Mouse (Mus musculus): ENCODE data around the gene Lima1. TPM values are rescaled to one million over a fixed set of nuclear protein-coding genes. Genes with fewer than 3 reads are reported as not detected.

Lima1 gene
- polyA plus RNA-seq, 1 experiment from 2014 or later = 37.5 TPM

DNA sequence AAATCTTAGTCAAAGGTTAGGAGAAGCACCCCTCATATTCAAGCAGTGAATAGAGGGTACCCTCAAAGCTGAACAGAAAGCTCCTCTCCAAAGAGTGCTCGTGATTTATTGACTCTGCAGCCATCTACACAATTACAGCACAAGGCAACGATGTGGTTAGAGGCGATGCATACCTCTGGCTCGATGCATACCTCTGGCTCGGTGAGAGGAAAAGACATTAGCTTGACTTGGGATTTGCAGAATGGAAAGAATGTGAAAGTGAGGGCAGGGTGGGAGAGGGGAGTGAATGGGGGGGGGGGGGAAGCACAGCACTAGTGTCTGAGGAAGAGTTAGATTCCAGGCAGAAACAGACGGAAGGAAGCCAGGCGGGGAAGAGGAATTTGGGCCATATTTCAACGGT, 27.3 kb downstream of the Lima1 start:
- H3K27ac ChIP-seq = no peak overlapping the region
- H3K4me2 ChIP-seq = no peak overlapping the region
- no peak for ATAC-seq
- no peak overlapping the region for H3K4me3 ChIP-seq
- H3K27me3 ChIP-seq = no peaks in the 10 kb centered on the region; the same call in 1 of the 2 replicates
- H3K36me3 ChIP-seq (ENCODE audit: poor library complexity, severe bottlenecking) = no peaks in the 10 kb centered on the region; the same call in 1 of the 2 replicates
- H3K9me3 ChIP-seq (replicated peaks) = no peaks in the 10 kb centered on the region
- no peak overlapping the region for H3K9ac ChIP-seq
- peaks cover 12% of the 10 kb centered on the region for H3K4me1 ChIP-seq
- WGBS = 81% methylated on average over 8 of the region's 8 CpGs

GRCm38 (mm10) chr15:99847207-99847881, 27.9 kb downstream of the Lima1 start:
- no peak for ATAC-seq
- peaks cover 12% of the 10 kb centered on the region for H3K4me1 ChIP-seq
- no peak overlapping the region for H3K4me2 ChIP-seq
- WGBS = 69% methylated on average over 13 of the region's 13 CpGs
- no peak overlapping the region for H3K4me3 ChIP-seq
- no peaks in the 10 kb centered on the region; the same call in 1 of the 2 replicates for H3K27me3 ChIP-seq
- H3K27ac ChIP-seq = no peak overlapping the region
- H3K9ac ChIP-seq = no peak overlapping the region
- no peaks in the 10 kb centered on the region for H3K9me3 ChIP-seq (replicated peaks)
- H3K36me3 ChIP-seq (ENCODE audit: poor library complexity, severe bottlenecking) = no peaks in the 10 kb centered on the region; the same call in 1 of the 2 replicates

DNA sequence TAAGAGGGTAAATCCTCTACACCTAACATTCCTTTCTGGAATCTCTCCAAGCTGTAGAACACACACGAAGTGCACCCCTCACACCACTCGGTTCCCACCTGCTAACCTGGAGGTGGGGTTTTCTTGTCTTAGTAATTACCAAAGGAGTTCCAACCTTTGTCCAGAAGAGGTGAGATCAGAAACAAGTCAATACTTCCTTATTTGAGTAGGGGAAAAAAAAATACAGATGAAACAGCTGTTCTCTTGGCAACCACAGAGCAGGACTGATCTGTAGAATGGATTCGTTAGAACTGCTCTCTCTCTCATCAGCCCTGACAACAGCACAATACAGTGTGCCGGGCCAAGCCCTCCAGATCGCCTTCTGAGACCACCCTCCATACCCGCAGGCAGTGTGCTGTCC, 28.6 kb downstream of the Lima1 start:
- Histone ChIP-seq H3K4me2 (no peak overlapping the region), H3K27ac (peak overlapping the region; percentile 4; the same call in 1 of the 2 replicates), H3K9me3 (replicated peaks) (no peaks in the 10 kb centered on the region), H3K4me1 (peaks cover 12% of the 10 kb centered on the region), H3K36me3 (ENCODE audit: poor library complexity, severe bottlenecking) (peaks cover 7% of the 10 kb centered on the region), H3K4me3 (no peak overlapping the region), H3K9ac (0 out of 2 replicates have a peak overlapping the region, but pooled peaks have one; percentile 28), H3K27me3 (no peaks in the 10 kb centered on the region; the same call in 1 of the 2 replicates)
- WGBS = 27% methylated on average over 6 of the region's 6 CpGs
- ATAC-seq = peak; percentile 59; the same call in 1 of the 2 replicates

- ATAC-seq = no peak
- Histone ChIP-seq H3K4me3 (no peak overlapping the region), H3K36me3 (ENCODE audit: poor library complexity, severe bottlenecking) (peaks cover 11% of the 10 kb centered on the region), H3K27me3 (no peaks in the 10 kb centered on the region; the same call in 1 of the 2 replicates), H3K4me2 (no peak overlapping the region), H3K4me1 (peaks cover 12% of the 10 kb centered on the region), H3K9me3 (replicated peaks) (no peaks in the 10 kb centered on the region), H3K9ac (no peak overlapping the region), H3K27ac (no peak overlapping the region)
- 95% methylated on average over 3 of the region's 3 CpGs for WGBS
Measured at GRCm38 (mm10) chr15:99843856-99844255, 31.4 kb downstream of the Lima1 start.

DNA sequence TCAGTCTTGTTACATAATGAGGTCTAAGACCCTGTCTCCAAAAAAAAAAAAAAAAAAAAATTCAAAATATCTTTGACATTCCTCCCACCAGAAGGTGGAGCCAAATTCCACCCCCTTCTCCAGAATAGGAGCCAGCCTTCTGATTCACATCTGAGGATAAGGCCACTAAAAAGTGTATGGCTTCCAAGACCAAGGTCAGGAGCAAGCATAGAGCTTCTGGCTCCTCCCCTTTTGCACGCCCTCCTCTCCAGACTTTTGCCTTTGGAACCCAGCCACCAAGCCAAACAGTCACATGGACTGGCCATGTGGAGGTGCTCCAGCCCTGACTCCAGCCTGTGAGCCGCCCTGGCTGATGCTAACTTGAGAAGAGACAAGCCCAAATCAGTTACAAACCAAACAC, 35.3 kb downstream of the Lima1 start:
- Histone ChIP-seq H3K4me1 (no peaks in the 10 kb centered on the region), H3K9ac (no peak overlapping the region), H3K4me3 (no peak overlapping the region), H3K27me3 (no peaks in the 10 kb centered on the region), H3K27ac (no peak overlapping the region), H3K9me3 (replicated peaks) (no peaks in the 10 kb centered on the region), H3K36me3 (ENCODE audit: poor library complexity, severe bottlenecking) (peaks cover 11% of the 10 kb centered on the region), H3K4me2 (no peak overlapping the region)
- ATAC-seq = no peak
- WGBS = 95% methylated on average over 2 of the region's 2 CpGs

- H3K4me1 ChIP-seq = no peaks in the 10 kb centered on the region
- ATAC-seq = no peak
- H3K9me3 ChIP-seq (replicated peaks) = no peaks in the 10 kb centered on the region
- no peak overlapping the region for H3K4me3 ChIP-seq
- no peaks in the 10 kb centered on the region for H3K27me3 ChIP-seq
- H3K27ac ChIP-seq = no peak overlapping the region
- peak overlapping the region; percentile 8; the same call in 1 of the 2 replicates for H3K9ac ChIP-seq
- peaks cover 11% of the 10 kb centered on the region for H3K36me3 ChIP-seq (ENCODE audit: poor library complexity, severe bottlenecking)
- no peak overlapping the region for H3K4me2 ChIP-seq
- 84% methylated on average over 13 of the region's 13 CpGs for WGBS
Measured at GRCm38 (mm10) chr15:99839165-99839840, 36.0 kb downstream of the Lima1 start.

- WGBS = 87% methylated on average over 7 of the region's 7 CpGs
Measured at GRCm38 (mm10) chr15:99837561-99837960, 37.7 kb downstream of the Lima1 start.

GRCm38 (mm10) chr15:99835191-99835590, 40.1 kb downstream of the Lima1 start:
- Histone ChIP-seq H3K4me1 (no peaks in the 10 kb centered on the region), H3K9me3 (replicated peaks) (no peaks in the 10 kb centered on the region), H3K4me2 (no peak overlapping the region), H3K9ac (no peak overlapping the region), H3K36me3 (ENCODE audit: poor library complexity, severe bottlenecking) (0 out of 2 replicates have a peak, but pooled peaks cover 5% of the 10 kb centered on the region), H3K4me3 (no peak overlapping the region), H3K27ac (no peak overlapping the region), H3K27me3 (no peaks in the 10 kb centered on the region)
- 76% methylated on average over 9 of the region's 9 CpGs for WGBS
- no peak for ATAC-seq

More at GRCm38 (mm10) chr15:99837561-99837960, 37.7 kb downstream of the Lima1 start:
- peaks cover 15% of the 10 kb centered on the region for H3K36me3 ChIP-seq (ENCODE audit: poor library complexity, severe bottlenecking)
- H3K27ac ChIP-seq = no peak overlapping the region
- H3K4me2 ChIP-seq = no peak overlapping the region
- no peak overlapping the region for H3K9ac ChIP-seq
- no peaks in the 10 kb centered on the region for H3K4me1 ChIP-seq
- H3K9me3 ChIP-seq (replicated peaks) = no peaks in the 10 kb centered on the region
- no peak for ATAC-seq
- no peak overlapping the region for H3K4me3 ChIP-seq
- H3K27me3 ChIP-seq = no peaks in the 10 kb centered on the region

GRCm38 (mm10) chr15:99834681-99835080, 40.6 kb downstream of the Lima1 start:
- Histone ChIP-seq H3K27me3 (no peaks in the 10 kb centered on the region), H3K4me3 (no peak overlapping the region), H3K27ac (no peak overlapping the region), H3K4me1 (no peaks in the 10 kb centered on the region), H3K9ac (no peak overlapping the region), H3K9me3 (replicated peaks) (no peaks in the 10 kb centered on the region), H3K36me3 (ENCODE audit: poor library complexity, severe bottlenecking) (0 out of 2 replicates have a peak, but pooled peaks cover 5% of the 10 kb centered on the region), H3K4me2 (no peak overlapping the region)
- ATAC-seq = no peak
- 92% methylated on average over 3 of the region's 3 CpGs for WGBS

DNA sequence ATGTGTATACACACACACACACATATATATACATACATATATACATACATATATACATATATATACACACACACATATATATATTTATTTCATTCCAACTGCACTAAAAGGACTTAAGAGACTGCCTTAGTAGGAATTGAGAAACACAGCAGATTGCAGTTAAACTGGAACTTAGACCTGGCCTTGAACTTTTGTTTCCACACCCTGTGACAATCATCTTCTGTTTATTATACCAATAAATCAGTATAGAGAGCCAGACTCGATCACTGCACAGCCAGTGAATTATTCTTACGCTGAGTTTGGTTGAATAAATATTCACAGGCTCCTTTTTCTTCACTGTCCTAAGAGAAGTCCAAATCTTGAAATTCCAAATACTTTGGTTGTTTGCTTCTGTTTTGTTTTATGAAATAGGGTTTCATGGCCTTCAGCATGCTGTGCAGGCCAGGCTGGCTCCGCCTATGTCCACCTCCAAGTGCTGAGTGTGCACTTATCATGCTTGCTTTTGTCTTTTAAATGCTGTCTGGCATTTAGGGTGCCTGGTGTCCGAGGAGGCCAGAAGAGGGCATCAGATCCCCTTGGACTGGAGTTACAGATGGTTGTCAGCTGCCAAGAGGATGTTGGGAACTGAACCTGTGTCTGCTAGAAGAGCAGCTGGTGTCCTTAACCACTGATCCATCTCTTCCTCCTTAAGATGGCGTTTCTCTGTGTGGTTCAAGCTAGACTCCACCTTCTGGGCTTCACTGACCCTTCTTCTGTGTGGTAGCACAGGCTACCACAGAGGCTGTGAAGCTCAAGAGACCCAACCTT, 41.4 kb downstream of the Lima1 start:
- no peak overlapping the region for H3K4me2 ChIP-seq
- no peak overlapping the region for H3K4me3 ChIP-seq
- H3K36me3 ChIP-seq (ENCODE audit: poor library complexity, severe bottlenecking) = 0 out of 2 replicates have a peak, but pooled peaks cover 5% of the 10 kb centered on the region
- 88% methylated on average over 5 of the region's 5 CpGs for WGBS
- ATAC-seq = no peak
- no peak overlapping the region for H3K27ac ChIP-seq
- H3K27me3 ChIP-seq = no peaks in the 10 kb centered on the region
- no peaks in the 10 kb centered on the region for H3K9me3 ChIP-seq (replicated peaks)
- H3K4me1 ChIP-seq = no peaks in the 10 kb centered on the region
- no peak overlapping the region for H3K9ac ChIP-seq

- Histone ChIP-seq H3K4me2 (no peak overlapping the region), H3K4me3 (no peak overlapping the region), H3K9me3 (replicated peaks) (no peaks in the 10 kb centered on the region), H3K36me3 (ENCODE audit: poor library complexity, severe bottlenecking) (0 out of 2 replicates have a peak, but pooled peaks cover 5% of the 10 kb centered on the region), H3K27me3 (no peaks in the 10 kb centered on the region), H3K4me1 (peaks cover 5% of the 10 kb centered on the region), H3K9ac (no peak overlapping the region), H3K27ac (no peak overlapping the region)
- no peak for ATAC-seq
- 74% methylated on average over 5 of the region's 5 CpGs for WGBS
Measured at GRCm38 (mm10) chr15:99831535-99831934, 43.7 kb downstream of the Lima1 start.

- no peaks in the 10 kb centered on the region for H3K9me3 ChIP-seq (replicated peaks)
- H3K4me1 ChIP-seq = peaks cover 15% of the 10 kb centered on the region
- H3K27me3 ChIP-seq = no peaks in the 10 kb centered on the region
- no peak overlapping the region for H3K4me3 ChIP-seq
- WGBS = 83% methylated on average over 2 of the region's 2 CpGs
- no peaks in the 10 kb centered on the region for H3K36me3 ChIP-seq (ENCODE audit: poor library complexity, severe bottlenecking)
- H3K9ac ChIP-seq = no peak overlapping the region
- ATAC-seq = no peak
- no peak overlapping the region for H3K4me2 ChIP-seq
- no peak overlapping the region for H3K27ac ChIP-seq
Measured at GRCm38 (mm10) chr15:99828061-99828460, 47.2 kb downstream of the Lima1 start.

Measured in forebrain, embryonic 13.5 days (tissue).